Mouse (Mus musculus): ENCODE results near the gene Odf3b.

Odf3b gene

GRCm38 (mm10) chr15:89378831-89379401 is at the start of gene Odf3b:
Gene Odf3b, minus strand, starts transcription at chr15:89379282.
- in situ Hi-C loops (cut with MboI; ENCODE audit: low pct_unique_long_range_greater_than_20kb in 1 of 2, low sequenced_read_pairs in 2 of 2, unreplicated experiment in 1 of 2), result no loop called here

GRCm38 (mm10) chr15:89428136-89428790 is 49.2 kb upstream of the Odf3b start:
- in situ Hi-C loops (cut with MboI; ENCODE audit: low pct_unique_long_range_greater_than_20kb in 1 of 2, low sequenced_read_pairs in 2 of 2, unreplicated experiment in 1 of 2), result no loop called here

- in situ Hi-C loops (cut with MboI; ENCODE audit: low pct_unique_long_range_greater_than_20kb in 1 of 2, low sequenced_read_pairs in 2 of 2, unreplicated experiment in 1 of 2), result no loop called here
Measured at GRCm38 (mm10) chr15:89426716-89427115, 47.6 kb upstream of the Odf3b start.

- in situ Hi-C loops (cut with MboI; ENCODE audit: low pct_unique_long_range_greater_than_20kb in 1 of 2, low sequenced_read_pairs in 2 of 2, unreplicated experiment in 1 of 2), result no loop called here
Measured at GRCm38 (mm10) chr15:89425711-89426121, 46.6 kb upstream of the Odf3b start, which contains the start of gene Cpt1b. Gene Cpt1b, minus strand, starts transcription at chr15:89425863.

GRCm38 (mm10) chr15:89424621-89425020 is 45.5 kb upstream of the Odf3b start:
- in situ Hi-C loops (cut with MboI; ENCODE audit: low pct_unique_long_range_greater_than_20kb in 1 of 2, low sequenced_read_pairs in 2 of 2, unreplicated experiment in 1 of 2), result no loop called here

- in situ Hi-C loops (cut with MboI; ENCODE audit: low pct_unique_long_range_greater_than_20kb in 1 of 2, low sequenced_read_pairs in 2 of 2, unreplicated experiment in 1 of 2), result no loop called here
Measured at GRCm38 (mm10) chr15:89421938-89422337, 42.9 kb upstream of the Odf3b start.

GRCm38 (mm10) chr15:89415282-89415681 is 36.2 kb upstream of the Odf3b start:
- in situ Hi-C loops (cut with MboI; ENCODE audit: low pct_unique_long_range_greater_than_20kb in 1 of 2, low sequenced_read_pairs in 2 of 2, unreplicated experiment in 1 of 2), result no loop called here

- in situ Hi-C loops (cut with MboI; ENCODE audit: low pct_unique_long_range_greater_than_20kb in 1 of 2, low sequenced_read_pairs in 2 of 2, unreplicated experiment in 1 of 2), result no loop called here
Measured at GRCm38 (mm10) chr15:89410118-89410517, 31.0 kb upstream of the Odf3b start, which contains the start of gene Syce3. Gene Syce3, minus strand, starts transcription at chr15:89410503.

GRCm38 (mm10) chr15:89406691-89407090 is 27.6 kb upstream of the Odf3b start:
- in situ Hi-C loops (cut with MboI; ENCODE audit: low pct_unique_long_range_greater_than_20kb in 1 of 2, low sequenced_read_pairs in 2 of 2, unreplicated experiment in 1 of 2), result no loop called here

- in situ Hi-C loops (cut with MboI; ENCODE audit: low pct_unique_long_range_greater_than_20kb in 1 of 2, low sequenced_read_pairs in 2 of 2, unreplicated experiment in 1 of 2), result no loop called here
Measured at GRCm38 (mm10) chr15:89404831-89405623, 25.9 kb upstream of the Odf3b start.

- in situ Hi-C loops (cut with MboI; ENCODE audit: low pct_unique_long_range_greater_than_20kb in 1 of 2, low sequenced_read_pairs in 2 of 2, unreplicated experiment in 1 of 2), result no loop called here
Measured at GRCm38 (mm10) chr15:89402471-89402870, 23.4 kb upstream of the Odf3b start.

- in situ Hi-C loops (cut with MboI; ENCODE audit: low pct_unique_long_range_greater_than_20kb in 1 of 2, low sequenced_read_pairs in 2 of 2, unreplicated experiment in 1 of 2), result no loop called here
Measured at GRCm38 (mm10) chr15:89399716-89400115, 20.6 kb upstream of the Odf3b start.

GRCm38 (mm10) chr15:89398146-89398545 is 19.1 kb upstream of the Odf3b start:
- in situ Hi-C loops (cut with MboI; ENCODE audit: low pct_unique_long_range_greater_than_20kb in 1 of 2, low sequenced_read_pairs in 2 of 2, unreplicated experiment in 1 of 2), result no loop called here

GRCm38 (mm10) chr15:89396883-89397282 is 17.8 kb upstream of the Odf3b start:
- in situ Hi-C loops (cut with MboI; ENCODE audit: low pct_unique_long_range_greater_than_20kb in 1 of 2, low sequenced_read_pairs in 2 of 2, unreplicated experiment in 1 of 2), result no loop called here

- in situ Hi-C loops (cut with MboI; ENCODE audit: low pct_unique_long_range_greater_than_20kb in 1 of 2, low sequenced_read_pairs in 2 of 2, unreplicated experiment in 1 of 2), result no loop called here
Measured at GRCm38 (mm10) chr15:89390081-89390480, 11.0 kb upstream of the Odf3b start.

- in situ Hi-C loops (cut with MboI; ENCODE audit: low pct_unique_long_range_greater_than_20kb in 1 of 2, low sequenced_read_pairs in 2 of 2, unreplicated experiment in 1 of 2), result no loop called here
Measured at GRCm38 (mm10) chr15:89387127-89387526, 8.0 kb upstream of the Odf3b start.

GRCm38 (mm10) chr15:89384617-89385016 is 5.5 kb upstream of the Odf3b start, which contains the start of gene Klhdc7b:
Gene Klhdc7b, plus strand, starts transcription at chr15:89384917.
- in situ Hi-C loops (cut with MboI; ENCODE audit: low pct_unique_long_range_greater_than_20kb in 1 of 2, low sequenced_read_pairs in 2 of 2, unreplicated experiment in 1 of 2), result no loop called here

- in situ Hi-C loops (cut with MboI; ENCODE audit: low pct_unique_long_range_greater_than_20kb in 1 of 2, low sequenced_read_pairs in 2 of 2, unreplicated experiment in 1 of 2), result no loop called here
Measured at GRCm38 (mm10) chr15:89379429-89379828, 347 bp upstream of the Odf3b start.

All from mouse embryonic stem cell (cell line).